Mouse (Mus musculus) stomach, postnatal 0 days (tissue): ENCODE results near the gene Opn1sw.

Experiments
- CTCF ChIP-seq: IDR thresholded peaks from 2 replicates; pipeline ENCODE4 v1.5.1; 2016; ENCODE audit warnings: antibody characterized with exemption, low read depth, mild to moderate bottlenecking, moderate library complexity
- EP300 ChIP-seq: optimal IDR thresholded peaks from 2 replicates; pipeline ENCODE3; 2016; ENCODE audit warnings: antibody characterized with exemption

DNA sequence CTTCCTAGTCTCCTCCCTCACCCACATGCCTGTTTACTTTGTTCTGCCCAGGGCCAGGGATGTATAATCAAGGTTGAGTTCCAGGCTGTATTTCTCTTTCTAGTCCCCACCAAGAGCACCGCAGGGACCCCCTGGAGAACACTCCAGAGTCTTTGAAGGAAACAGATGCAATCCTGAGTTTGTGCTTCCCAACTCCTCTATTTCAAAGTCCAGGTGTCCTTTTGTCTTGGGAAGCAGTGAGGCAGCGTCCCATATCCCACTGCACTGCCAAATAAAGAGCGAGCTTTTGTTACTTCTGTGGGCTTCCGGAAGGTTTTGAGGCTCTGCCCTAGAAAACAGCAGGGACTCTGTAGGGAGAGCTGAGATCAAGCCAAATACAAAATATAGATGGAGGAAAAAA is 11.6 kb upstream of the Opn1sw start:
- TF ChIP-seq EP300 = no peak
- TF ChIP-seq CTCF = no peak
